Mouse (Mus musculus): Measurements from ENCODE around the gene Fgf14. TPM values are rescaled to one million over a fixed set of nuclear protein-coding genes. Genes with fewer than 3 reads are reported as not detected.

Gene Fgf14
- total and polyA plus RNA-seq, 2 experiments from 2014 or later, result 0.08 to 1.9 TPM

DNA sequence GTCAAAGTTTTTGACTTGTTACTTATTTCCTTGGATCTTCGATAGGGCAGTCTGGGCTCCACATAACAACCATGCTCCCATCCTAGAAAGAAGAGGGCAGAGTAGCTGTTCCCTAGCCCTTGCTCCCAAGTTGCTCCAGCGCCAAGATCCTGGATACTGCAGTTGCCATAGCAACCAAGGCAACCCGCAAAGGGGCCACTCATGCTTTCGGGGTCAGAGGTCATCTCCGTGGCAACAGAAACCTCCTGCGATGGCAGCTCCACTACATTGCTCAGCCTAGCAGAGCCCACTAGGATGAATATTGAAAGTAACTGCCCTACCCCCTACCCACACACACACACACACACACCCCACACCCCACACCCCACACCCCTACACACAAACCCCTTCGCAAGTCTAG lies 7.2 kb downstream of the Fgf14 start:
- ATAC-seq (ENCODE audit: insufficient read depth, low read depth), result no peak
- no peak for TF ChIP-seq CTCF (IDR thresholded peaks at IDR 0.05; ENCODE audit: low read depth)
- no peak for TF ChIP-seq EP300 (IDR thresholded peaks at IDR 0.05; ENCODE audit: low read depth)
- no peaks in the 10 kb centered on the region for H3K27me3 ChIP-seq (ENCODE audit: control insufficient read depth, insufficient read depth, low read length)

DNA sequence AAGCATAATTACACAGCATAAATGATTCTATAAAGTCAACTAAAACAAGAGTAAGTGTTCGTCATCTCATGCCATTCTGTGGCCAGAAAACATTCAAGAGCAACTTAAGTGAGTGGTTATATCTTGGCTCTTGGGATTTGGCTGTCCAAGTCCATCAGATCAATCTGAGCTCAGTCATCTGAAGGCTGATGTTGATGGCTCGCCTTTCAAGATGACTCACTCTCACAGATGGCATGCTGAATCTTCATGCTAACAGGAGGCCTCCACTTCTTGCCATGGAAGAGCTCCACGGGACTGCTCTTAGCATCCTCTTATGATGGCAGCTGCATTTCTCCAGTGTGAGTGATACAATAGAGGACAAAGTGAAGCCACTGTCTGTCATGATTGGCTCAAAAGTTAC lies 34.1 kb downstream of the Fgf14 start:
- no peaks in the 10 kb centered on the region for H3K36me3 ChIP-seq (replicated peaks; ENCODE audit: control insufficient read depth, insufficient read depth, low read length)
- H3K9me3 ChIP-seq (replicated peaks; ENCODE audit: control insufficient read depth, low read length), result no peaks in the 10 kb centered on the region
- DNase-seq (ENCODE audit: low spot score) (no peak), ATAC-seq (ENCODE audit: insufficient read depth, low read depth) (no peak)
- no peak overlapping the region for H3K4me3 ChIP-seq (ENCODE audit: low read depth, low read length)
- no peaks in the 10 kb centered on the region for H3K4me1 ChIP-seq (ENCODE audit: control insufficient read depth, insufficient read depth)
- H3K4me2 ChIP-seq (ENCODE audit: low read depth, low read length), result no peak overlapping the region
- WGBS, result 52% methylated on average over 3 of the region's 3 CpGs
- H3K27ac ChIP-seq (ENCODE audit: low read depth), result no peak overlapping the region
- TF ChIP-seq EP300 (IDR thresholded peaks at IDR 0.05; ENCODE audit: low read depth) (no peak), CTCF (IDR thresholded peaks at IDR 0.05; ENCODE audit: low read depth) (no peak)
- no peak overlapping the region for H3K9ac ChIP-seq (replicated peaks; ENCODE audit: low read depth, low read length)
- no peaks in the 10 kb centered on the region for H3K27me3 ChIP-seq (ENCODE audit: control insufficient read depth, insufficient read depth, low read length)

More for the DNA sequence above, 7.2 kb downstream of the Fgf14 start:
- no peak for DNase-seq (ENCODE audit: low spot score)
- no peaks in the 10 kb centered on the region for H3K4me1 ChIP-seq (ENCODE audit: control insufficient read depth, insufficient read depth)
- H3K9ac ChIP-seq (replicated peaks; ENCODE audit: low read depth, low read length), result no peak overlapping the region
- no peak overlapping the region for H3K4me2 ChIP-seq (ENCODE audit: low read depth, low read length)
- 31% methylated on average over 7 of the region's 7 CpGs for WGBS
- no peak overlapping the region for H3K4me3 ChIP-seq (ENCODE audit: low read depth, low read length)
- H3K9me3 ChIP-seq (replicated peaks; ENCODE audit: control insufficient read depth, low read length), result no peaks in the 10 kb centered on the region
- no peak overlapping the region for H3K27ac ChIP-seq (ENCODE audit: low read depth)
- H3K36me3 ChIP-seq (replicated peaks; ENCODE audit: control insufficient read depth, insufficient read depth, low read length), result no peaks in the 10 kb centered on the region

GRCm38 (mm10) chr14:124634881-124635280 lies 42.0 kb downstream of the Fgf14 start:
- Histone ChIP-seq H3K9me3 (replicated peaks; ENCODE audit: control insufficient read depth, low read length) (no peaks in the 10 kb centered on the region), H3K4me3 (ENCODE audit: low read depth, low read length) (no peak overlapping the region), H3K27me3 (ENCODE audit: control insufficient read depth, insufficient read depth, low read length) (no peaks in the 10 kb centered on the region), H3K9ac (replicated peaks; ENCODE audit: low read depth, low read length) (no peak overlapping the region), H3K4me2 (ENCODE audit: low read depth, low read length) (no peak overlapping the region), H3K36me3 (replicated peaks; ENCODE audit: control insufficient read depth, insufficient read depth, low read length) (no peaks in the 10 kb centered on the region), H3K27ac (ENCODE audit: low read depth) (no peak overlapping the region), H3K4me1 (ENCODE audit: control insufficient read depth, insufficient read depth) (no peaks in the 10 kb centered on the region)
- TF ChIP-seq CTCF (IDR thresholded peaks at IDR 0.05; ENCODE audit: low read depth), result no peak
- TF ChIP-seq EP300 (IDR thresholded peaks at IDR 0.05; ENCODE audit: low read depth), result no peak
- DNase-seq (ENCODE audit: low spot score), result no peak
- 49% methylated on average over 2 of the region's 2 CpGs for whole genome bisulfite sequencing
- no peak for ATAC-seq (ENCODE audit: insufficient read depth, low read depth)

- no peak for TF ChIP-seq EP300 (IDR thresholded peaks at IDR 0.05; ENCODE audit: low read depth)
- TF ChIP-seq CTCF (IDR thresholded peaks at IDR 0.05; ENCODE audit: low read depth), result no peak
- no peaks in the 10 kb centered on the region for H3K36me3 ChIP-seq (replicated peaks; ENCODE audit: control insufficient read depth, insufficient read depth, low read length)
- no peak overlapping the region for H3K4me2 ChIP-seq (ENCODE audit: low read depth, low read length)
- no peak overlapping the region for H3K9ac ChIP-seq (replicated peaks; ENCODE audit: low read depth, low read length)
- ATAC-seq (ENCODE audit: insufficient read depth, low read depth) (no peak), DNase-seq (ENCODE audit: low spot score) (no peak)
- H3K27ac ChIP-seq (ENCODE audit: low read depth), result no peak overlapping the region
- no peaks in the 10 kb centered on the region for H3K4me1 ChIP-seq (ENCODE audit: control insufficient read depth, insufficient read depth)
- H3K27me3 ChIP-seq (ENCODE audit: control insufficient read depth, insufficient read depth, low read length), result no peaks in the 10 kb centered on the region
- no peak overlapping the region for H3K4me3 ChIP-seq (ENCODE audit: low read depth, low read length)
- no peaks in the 10 kb centered on the region for H3K9me3 ChIP-seq (replicated peaks; ENCODE audit: control insufficient read depth, low read length)
- 51% methylated on average over 2 of the region's 2 CpGs for WGBS
Observed at GRCm38 (mm10) chr14:124613473-124613872, 63.5 kb downstream of the Fgf14 start.

DNA sequence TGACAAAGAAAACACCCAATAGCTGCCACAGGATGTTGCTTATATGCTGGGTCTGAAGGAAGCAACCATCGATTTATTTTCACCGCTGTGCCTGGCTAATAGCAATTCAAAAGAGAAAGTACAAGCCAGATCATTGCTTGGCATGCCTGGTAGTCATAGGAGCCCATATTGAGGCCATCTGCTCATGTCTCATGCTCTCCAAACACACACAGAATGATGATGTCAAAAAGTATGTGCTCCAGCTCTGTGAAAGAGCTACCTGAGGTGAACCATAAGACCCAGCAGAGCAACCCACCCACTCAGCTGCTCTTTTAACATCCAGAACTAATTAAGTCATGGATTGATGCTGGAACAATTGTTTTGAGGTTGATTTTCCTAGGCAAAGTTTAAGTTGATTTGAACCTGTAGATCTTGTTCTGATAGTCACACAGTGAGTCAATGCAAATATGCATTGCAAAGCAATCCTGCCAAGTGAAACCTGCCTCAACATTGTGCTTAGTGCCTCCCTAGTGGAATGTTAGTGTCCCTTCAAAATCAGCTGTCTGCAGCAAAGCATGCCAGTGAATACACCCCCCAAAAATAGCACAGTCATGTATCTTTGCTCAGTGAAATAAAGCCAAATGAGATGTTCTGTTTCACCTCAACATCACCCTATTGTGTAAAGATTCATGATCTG lies 70.8 kb downstream of the Fgf14 start:
- no peak for DNase-seq (ENCODE audit: low spot score)
- H3K4me2 ChIP-seq (ENCODE audit: low read depth, low read length), result no peak overlapping the region
- no peak overlapping the region for H3K9ac ChIP-seq (replicated peaks; ENCODE audit: low read depth, low read length)
- no peak overlapping the region for H3K27ac ChIP-seq (ENCODE audit: low read depth)
- H3K36me3 ChIP-seq (replicated peaks; ENCODE audit: control insufficient read depth, insufficient read depth, low read length), result no peaks in the 10 kb centered on the region
- TF ChIP-seq CTCF (IDR thresholded peaks at IDR 0.05; ENCODE audit: low read depth) (no peak), EP300 (IDR thresholded peaks at IDR 0.05; ENCODE audit: low read depth) (no peak)
- ATAC-seq (ENCODE audit: insufficient read depth, low read depth), result no peak
- H3K9me3 ChIP-seq (replicated peaks; ENCODE audit: control insufficient read depth, low read length), result no peaks in the 10 kb centered on the region
- no peaks in the 10 kb centered on the region for H3K27me3 ChIP-seq (ENCODE audit: control insufficient read depth, insufficient read depth, low read length)
- H3K4me1 ChIP-seq (ENCODE audit: control insufficient read depth, insufficient read depth), result no peaks in the 10 kb centered on the region
- H3K4me3 ChIP-seq (ENCODE audit: low read depth, low read length), result no peak overlapping the region
- WGBS, result 75% methylated on average over 2 of the region's 2 CpGs
